Mouse (Mus musculus): ENCODE data around the gene Timp2.

GRCm38 (mm10) chr11:118266044-118266665 is 89.4 kb downstream of the Timp2 start:
- TF ChIP-seq GATA1 (IDR thresholded peaks at IDR 0.05; ENCODE audit: borderline replicate concordance, low read length) (no peak), CTCF (IDR thresholded peaks at IDR 0.05; ENCODE audit: low read depth, low read length) (no peak), TAL1 (conservative IDR thresholded peaks at IDR 0.05; ENCODE audit: low read depth, low read length) (no peak), POLR2AphosphoS5 (IDR thresholded peaks at IDR 0.05; ENCODE audit: insufficient replicate concordance, low read depth, low read length) (no peak)

All from G1E (cell line).